Mouse (Mus musculus) MEL (cell line): Measurements from ENCODE around the gene Zfp933. TPM values are rescaled to one million over a fixed set of nuclear protein-coding genes. Genes with fewer than 3 reads are reported as not detected.

Experiments used
- DNase-seq: peaks from one replicate; pipeline ENCODE4 v3.0.0; 2011; ENCODE audit warnings: low read depth, low spot score
- H3K27ac ChIP-seq: 2 replicates; pipeline ENCODE4 v1.5.1; 2012; ENCODE audit warnings: low read depth, mild to moderate bottlenecking, control low read depth, low read length, moderate library complexity; ENCODE audit not compliant: control insufficient read depth
- H3K27me3 ChIP-seq, 2 experiments: fragments of 150-350 bp in 1 of 2; sonication (generic) in 1 of 2; 2 replicates each; pipeline ENCODE4 v1.6.1; 2012; ENCODE audit warnings: low read length in 2 of 2, mild to moderate bottlenecking in 2 of 2, improper control_type of control experiment in 1 of 2, moderate library complexity in 1 of 2; ENCODE audit not compliant: insufficient read depth in 2 of 2, control insufficient read depth in 1 of 2
- H3K36me3 ChIP-seq, 2 experiments: 2 replicates each; pipeline ENCODE4 v1.6.1; 2012 to 2014; ENCODE audit warnings: low read length in 2 of 2, improper control_type of control experiment in 1 of 2, inconsistent platforms in 1 of 2, mild to moderate bottlenecking in 1 of 2; ENCODE audit not compliant: insufficient read depth in 2 of 2, control insufficient read depth in 1 of 2
- H3K4me1 ChIP-seq, 2 experiments: fragments of 150-350 bp in 1 of 2; sonication (generic) in 1 of 2; 2 replicates each; pipeline ENCODE4 v1.6.1; 2012; ENCODE audit warnings: low read length in 2 of 2, improper control_type of control experiment in 1 of 2, mild to moderate bottlenecking in 1 of 2; ENCODE audit not compliant: insufficient read depth in 2 of 2, control insufficient read depth in 1 of 2
- H3K4me3 ChIP-seq, 2 experiments: fragments of 150-350 bp in 1 of 2; sonication (generic) in 1 of 2; 2 replicates each; pipeline ENCODE4 v1.5.1; 2012; ENCODE audit warnings: low read depth in 2 of 2, low read length in 2 of 2, mild to moderate bottlenecking in 2 of 2, moderate library complexity in 2 of 2, control low read depth in 1 of 2, improper control_type of control experiment in 1 of 2; ENCODE audit not compliant: control insufficient read depth in 1 of 2, insufficient read depth in 1 of 2
- H3K79me2 ChIP-seq: 2 replicates; pipeline ENCODE4 v1.6.1; 2012; ENCODE audit warnings: mild to moderate bottlenecking, low read length, moderate library complexity; ENCODE audit not compliant: control insufficient read depth, poor library complexity, insufficient read depth
- H3K9ac ChIP-seq: 2 replicates; pipeline ENCODE4 v1.6.1; 2012; ENCODE audit warnings: low read depth, mild to moderate bottlenecking, control low read depth, low read length, moderate library complexity; ENCODE audit not compliant: control insufficient read depth, poor library complexity, severe bottlenecking
- H3K9me3 ChIP-seq: fragments of 150-350 bp; sonication (generic); replicated peaks from 2 replicates; pipeline ENCODE4 v1.6.1; 2012; ENCODE audit warnings: mild to moderate bottlenecking, low read length, improper control_type of control experiment, moderate library complexity; ENCODE audit not compliant: insufficient read depth
- BHLHE40 ChIP-seq: IDR thresholded peaks from 2 replicates; pipeline ENCODE4 v1.6.1; 2012; ENCODE audit warnings: low read depth, mild to moderate bottlenecking, inconsistent platforms, low read length, improper control_type of control experiment, borderline replicate concordance
- CTCF ChIP-seq, 3 experiments: IDR thresholded peaks in 2 of 3; conservative IDR thresholded peaks in 1 of 3; 2 replicates each; pipeline ENCODE4 v1.5.1; 2011 to 2012; ENCODE audit warnings: low read length in 3 of 3, low read depth in 2 of 3, mild to moderate bottlenecking in 2 of 3, improper control_type of control experiment in 1 of 3, inconsistent platforms in 1 of 3, mixed read lengths in 1 of 3, moderate library complexity in 1 of 3; ENCODE audit not compliant: control insufficient read depth in 1 of 3, insufficient read depth in 1 of 3, poor library complexity in 1 of 3, severe bottlenecking in 1 of 3
- E2F4 ChIP-seq: IDR thresholded peaks from 2 replicates; pipeline ENCODE4 v1.6.1; 2011; ENCODE audit warnings: low read depth, low read length, improper control_type of control experiment, borderline replicate concordance
- EP300 ChIP-seq, 2 experiments: IDR thresholded peaks; 2 replicates each; pipeline ENCODE4 v1.6.1; 2011; ENCODE audit warnings: improper control_type of control experiment in 2 of 2, low read length in 2 of 2, low read depth in 1 of 2, mild to moderate bottlenecking in 1 of 2
- ETS1 ChIP-seq: IDR thresholded peaks from 2 replicates; pipeline ENCODE4 v1.6.1; 2012; ENCODE audit warnings: low read depth, mild to moderate bottlenecking, inconsistent platforms, low read length, improper control_type of control experiment, moderate library complexity
- GATA1 ChIP-seq: IDR thresholded peaks from 2 replicates; pipeline ENCODE4 v1.6.1; 2011; ENCODE audit warnings: low read depth, low read length, improper control_type of control experiment
- HCFC1 ChIP-seq: IDR thresholded peaks from 2 replicates; pipeline ENCODE4 v1.6.1; 2012; ENCODE audit warnings: low read depth, mild to moderate bottlenecking, inconsistent platforms, low read length, improper control_type of control experiment, moderate library complexity
- MAFK ChIP-seq: IDR thresholded peaks from 2 replicates; pipeline ENCODE4 v1.6.1; 2011; ENCODE audit warnings: low read depth, mild to moderate bottlenecking, low read length, improper control_type of control experiment, borderline replicate concordance
- MAZ ChIP-seq: IDR thresholded peaks from 2 replicates; pipeline ENCODE4 v1.6.1; 2012; ENCODE audit warnings: low read depth, mild to moderate bottlenecking, inconsistent platforms, low read length, improper control_type of control experiment
- MEF2A ChIP-seq: IDR thresholded peaks from 2 replicates; pipeline ENCODE4 v1.6.1; 2014; ENCODE audit warnings: low read depth, mild to moderate bottlenecking, inconsistent platforms, low read length, improper control_type of control experiment; ENCODE audit not compliant: poor library complexity, insufficient replicate concordance, severe bottlenecking; ENCODE audit errors: extremely low read depth
- MYC ChIP-seq: IDR thresholded peaks from 2 replicates; pipeline ENCODE4 v1.6.1; 2011; ENCODE audit warnings: low read depth, mild to moderate bottlenecking, low read length, improper control_type of control experiment, moderate library complexity
- RCOR1 ChIP-seq: IDR thresholded peaks from 2 replicates; pipeline ENCODE4 v1.6.1; 2012; ENCODE audit warnings: low read depth, mild to moderate bottlenecking, inconsistent platforms, low read length, improper control_type of control experiment
- TAL1 ChIP-seq: IDR thresholded peaks from 2 replicates; pipeline ENCODE4 v1.6.1; 2012; ENCODE audit warnings: mild to moderate bottlenecking, inconsistent platforms, low read length, moderate library complexity, mixed read lengths
- TBP ChIP-seq: IDR thresholded peaks from 2 replicates; pipeline ENCODE4 v1.8.0; 2011; ENCODE audit warnings: low read depth, low read length, improper control_type of control experiment
- UBTF ChIP-seq: IDR thresholded peaks from 2 replicates; pipeline ENCODE4 v1.6.1; 2012; ENCODE audit warnings: low read depth, mild to moderate bottlenecking, inconsistent platforms, low read length, improper control_type of control experiment, moderate library complexity, borderline replicate concordance; ENCODE audit not compliant: insufficient read depth
- ZKSCAN1 ChIP-seq: IDR thresholded peaks from 2 replicates; pipeline ENCODE4 v1.6.1; 2012; ENCODE audit warnings: low read depth, mild to moderate bottlenecking, inconsistent platforms, low read length, improper control_type of control experiment, moderate library complexity
- polyA plus RNA-seq, 2 experiments: library from polyadenylated mRNA; stranded (reverse) in 1 of 2; unstranded in 1 of 2; fragments of >175 nt in 1 of 2; fragments of >200 nt in 1 of 2; gene quantifications; 2 replicates each; pipeline versions ENCODE4 v1.2.1 to v1.2.4; 2012; ENCODE audit warnings: low replicate concordance in 2 of 2, low read depth in 1 of 2; ENCODE audit not compliant: insufficient read length in 2 of 2, insufficient read depth in 1 of 2, missing spikeins in 1 of 2
- total RNA-seq: library from RNA; depleted of rRNA; stranded (reverse); fragments of 300-350 nt; gene quantifications from 2 replicates; pipeline ENCODE4 v1.2.3, GENCODE M21; 2012

Zfp933 gene
- total and polyA plus RNA-seq, 3 experiments: 4.0 to 353 (median 4.7) TPM

DNA sequence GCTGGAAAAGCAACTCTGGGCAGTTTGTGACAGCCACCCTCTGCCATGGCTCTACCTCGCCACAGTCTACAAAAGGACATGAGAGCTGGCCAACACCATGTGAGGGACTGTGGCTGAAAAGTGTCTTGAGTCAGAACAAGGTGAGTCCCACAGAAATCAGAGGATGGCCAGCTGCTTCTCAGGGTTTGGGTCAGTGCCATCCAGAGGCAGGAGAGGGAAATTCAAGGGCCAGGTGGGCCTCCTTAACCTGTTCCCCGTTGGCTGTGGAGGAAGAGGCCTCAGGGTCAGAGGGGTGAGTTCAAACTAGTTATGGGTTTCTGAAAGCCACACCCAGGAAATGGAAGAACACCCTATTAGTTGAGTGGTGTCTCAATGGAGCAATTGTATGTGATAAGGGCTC is 31.3 kb upstream of the Zfp933 start:
- peaks cover 9 to 16% of the 10 kb centered on the region in 2 experiments for H3K4me1 ChIP-seq
- DNase-seq: no peak
- peak; percentile 21 to 48 (median 39); a peak in 4 of 6 replicates for TF ChIP-seq CTCF (IDR thresholded peaks at IDR 0.05 in 2 of 3, conservative IDR thresholded peaks at IDR 0.05 in 1 of 3; ENCODE audit: control insufficient read depth in 1 of 3, insufficient read depth in 1 of 3, low read depth in 2 of 3, low read length in 3 of 3, poor library complexity in 1 of 3, severe bottlenecking in 1 of 3)
- no peak for TF ChIP-seq MYC
- TF ChIP-seq, all 39 proteins: peak for 1
- H3K27ac ChIP-seq: no peak overlapping the region
- no peak overlapping the region for H3K9ac ChIP-seq
- H3K79me2 ChIP-seq: no peaks in the 10 kb centered on the region
- no peak overlapping the region for H3K4me3 ChIP-seq
- H3K36me3 ChIP-seq: peaks cover 11 to 14% of the 10 kb centered on the region in 2 experiments
- no peaks in the 10 kb centered on the region for H3K27me3 ChIP-seq
- H3K9me3 ChIP-seq: no peaks in the 10 kb centered on the region

DNA sequence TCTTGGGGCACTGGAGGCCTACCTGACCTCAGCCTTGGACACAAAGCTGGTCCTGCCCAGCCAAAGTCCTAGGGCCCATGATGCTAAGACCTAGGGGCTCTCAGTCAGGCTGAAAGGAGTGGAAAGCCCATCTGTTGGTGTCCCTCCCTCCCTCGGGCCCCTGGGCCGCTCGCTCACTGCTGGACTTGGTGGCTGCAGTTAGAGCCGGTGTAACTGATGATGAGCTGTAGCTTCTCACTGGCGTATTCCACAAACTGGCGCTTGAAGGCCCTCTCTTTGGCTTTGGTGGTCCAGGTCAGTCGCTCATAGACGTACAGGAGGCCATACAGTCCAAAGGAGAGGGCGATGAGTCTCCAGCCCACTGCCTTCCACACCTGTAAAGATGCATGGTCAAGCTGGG is 30.4 kb upstream of the Zfp933 start:
- no peak overlapping the region for H3K27ac ChIP-seq
- H3K9ac ChIP-seq: no peak overlapping the region
- no peak overlapping the region for H3K4me3 ChIP-seq
- peaks cover 9 to 16% of the 10 kb centered on the region in 2 experiments for H3K4me1 ChIP-seq
- no peak for DNase-seq
- H3K36me3 ChIP-seq: peaks cover 14% of the 10 kb centered on the region in 2 experiments
- no peaks in the 10 kb centered on the region for H3K27me3 ChIP-seq
- peaks cover 3% of the 10 kb centered on the region; the same call in 1 of the 2 replicates for H3K79me2 ChIP-seq
- H3K9me3 ChIP-seq: no peaks in the 10 kb centered on the region
- TF ChIP-seq HCFC1 (no peak), TAL1 (no peak), RCOR1 (no peak), MAFK (no peak), TBP (no peak)

DNA sequence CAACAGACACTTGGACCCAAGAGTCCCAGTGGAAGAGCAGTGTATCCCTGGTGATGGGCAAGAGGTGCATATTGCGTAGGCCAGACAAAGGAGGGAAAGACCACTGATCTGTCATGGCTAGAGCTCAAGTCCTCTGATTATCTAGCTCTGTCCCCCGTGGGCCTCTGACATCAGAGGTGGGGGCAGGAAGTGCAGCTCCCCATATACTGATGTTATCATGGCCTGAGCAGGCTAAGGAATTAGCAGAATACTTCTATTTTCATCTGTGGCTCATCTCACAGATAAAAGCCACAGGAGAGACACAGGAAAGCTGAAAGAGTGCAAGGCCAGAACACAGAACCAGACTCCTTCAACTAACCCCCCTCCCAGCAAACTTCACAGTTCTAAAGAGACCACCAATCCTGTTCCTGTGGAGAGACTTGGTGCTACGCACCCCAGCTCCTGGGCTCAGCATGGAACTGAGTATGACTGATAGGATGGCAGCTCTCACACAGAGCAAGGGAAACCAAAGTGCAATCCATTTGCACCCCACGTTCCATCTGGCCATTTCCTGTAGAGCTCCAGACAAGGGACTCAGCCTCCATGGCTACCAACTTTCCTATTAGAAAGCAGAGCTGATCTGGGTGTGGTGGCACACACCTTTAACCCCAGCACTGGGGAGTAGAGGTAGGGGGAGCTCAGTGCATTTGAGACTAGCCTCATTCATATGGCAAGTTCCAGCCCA is 27.8 kb upstream of the Zfp933 start:
- H3K4me3 ChIP-seq: no peak overlapping the region
- peaks cover 13% of the 10 kb centered on the region for H3K79me2 ChIP-seq
- TF ChIP-seq BHLHE40 (no peak), EP300 (IDR thresholded peaks at IDR 0.05; ENCODE audit: low read depth in 1 of 2, low read length in 2 of 2) (peak in 1 of 2 experiments; percentile 38; a peak in 2 of 4 replicates), MEF2A (no peak), UBTF (no peak), MAZ (peak; percentile 79), ETS1 (peak; percentile 49), ZKSCAN1 (no peak), GATA1 (peak; percentile 21; the same call in 1 of the 2 replicates), E2F4 (no peak)
- TF ChIP-seq, all 39 proteins: peak for 4
- H3K27me3 ChIP-seq: no peaks in the 10 kb centered on the region
- H3K4me1 ChIP-seq: peaks cover 9 to 27% of the 10 kb centered on the region in 2 experiments
- no peak overlapping the region for H3K9ac ChIP-seq
- no peaks in the 10 kb centered on the region for H3K9me3 ChIP-seq
- peak overlapping the region; percentile 24 for H3K27ac ChIP-seq
- peak; percentile 37 for DNase-seq
- H3K36me3 ChIP-seq: peaks cover 13 to 16% of the 10 kb centered on the region in 2 experiments
